Mouse (Mus musculus): ENCODE measurements around the gene Xpo4.

Xpo4 gene

GRCm38 (mm10) chr14:57534961-57535360 lies 130.3 kb downstream of the Xpo4 start:
- DNase-seq: no peak

- no peak for DNase-seq
These were observed 130.9 kb downstream of the Xpo4 start for GRCm38 (mm10) chr14:57534346-57534745.

GRCm38 (mm10) chr14:57533841-57534240 lies 131.4 kb downstream of the Xpo4 start:
- DNase-seq: no peak

GRCm38 (mm10) chr14:57533214-57533613 lies 132.0 kb downstream of the Xpo4 start:
- peak; percentile 33 for DNase-seq

- DNase-seq: no peak
These were observed 132.7 kb downstream of the Xpo4 start for GRCm38 (mm10) chr14:57532577-57532976.

- no peak for DNase-seq
These were observed 135.3 kb downstream of the Xpo4 start for GRCm38 (mm10) chr14:57529786-57530515.

GRCm38 (mm10) chr14:57529086-57529785 lies 136.0 kb downstream of the Xpo4 start:
- DNase-seq: no peak

GRCm38 (mm10) chr14:57527598-57527997 lies 137.6 kb downstream of the Xpo4 start:
- DNase-seq: no peak

All from thymus, postnatal 14 days (tissue).